Mouse (Mus musculus): Measurements from ENCODE around the gene Sesn1. TPM values are rescaled to one million over a fixed set of nuclear protein-coding genes. Genes with fewer than 3 reads are reported as not detected.
A peak's percentile ranks its signal among the peaks of the same experiment; 100 is the strongest.

Gene Sesn1
- polyA plus RNA-seq, 1 experiment from 2014 or later, result 30.5 TPM

- Histone ChIP-seq H3K36me3 (ENCODE audit: insufficient read depth) (no peaks in the 10 kb centered on the region), H3K4me2 (no peak overlapping the region), H3K27ac (ENCODE audit: low read depth) (no peak overlapping the region), H3K4me3 (ENCODE audit: low read depth, low read length) (no peak overlapping the region), H3K27me3 (ENCODE audit: insufficient read depth, low read length) (no peaks in the 10 kb centered on the region), H3K4me1 (ENCODE audit: insufficient read depth) (no peaks in the 10 kb centered on the region), H3K9me3 (ENCODE audit: low read depth, low read length) (no peaks in the 10 kb centered on the region), H3K9ac (no peak overlapping the region)
- ATAC-seq (ENCODE audit: insufficient read depth) (no peak), DNase-seq (no peak)
- 74% methylated on average over 4 of the region's 4 CpGs for WGBS
- TF ChIP-seq CTCF (IDR thresholded peaks at IDR 0.05; ENCODE audit: low read depth), result no peak
Measured at GRCm38 (mm10) chr10:41838911-41839310, 29.2 kb downstream of the Sesn1 start.

DNA sequence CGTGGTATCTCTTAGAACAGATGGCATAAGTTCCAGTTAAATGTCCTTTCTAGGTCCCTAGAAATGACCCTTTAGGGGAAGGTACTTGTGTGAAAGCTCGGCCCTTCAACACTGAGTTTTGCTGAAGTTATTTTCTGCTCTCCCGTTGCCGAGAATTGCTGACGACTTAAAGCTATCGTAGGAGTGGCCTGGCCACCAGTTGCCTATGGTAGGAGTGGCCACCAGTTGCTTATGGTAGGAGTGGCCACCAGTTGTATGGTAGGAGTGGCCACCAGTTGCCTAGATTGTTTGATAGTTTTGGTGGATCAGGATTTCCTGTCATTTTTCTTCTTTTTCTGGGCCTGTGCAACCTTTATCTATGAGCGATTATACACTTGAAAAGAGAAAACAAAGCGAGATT lies 38.0 kb downstream of the Sesn1 start:
- ATAC-seq (ENCODE audit: insufficient read depth) (no peak), DNase-seq (no peak)
- Histone ChIP-seq H3K4me3 (ENCODE audit: low read depth, low read length) (no peak overlapping the region), H3K4me2 (no peak overlapping the region), H3K27ac (ENCODE audit: low read depth) (no peak overlapping the region), H3K36me3 (ENCODE audit: insufficient read depth) (no peaks in the 10 kb centered on the region), H3K4me1 (ENCODE audit: insufficient read depth) (no peaks in the 10 kb centered on the region), H3K9ac (no peak overlapping the region), H3K9me3 (ENCODE audit: low read depth, low read length) (no peaks in the 10 kb centered on the region), H3K27me3 (ENCODE audit: insufficient read depth, low read length) (no peaks in the 10 kb centered on the region)
- no peak for TF ChIP-seq CTCF (IDR thresholded peaks at IDR 0.05; ENCODE audit: low read depth)
- WGBS, result 92% methylated on average over 8 of the region's 8 CpGs

DNA sequence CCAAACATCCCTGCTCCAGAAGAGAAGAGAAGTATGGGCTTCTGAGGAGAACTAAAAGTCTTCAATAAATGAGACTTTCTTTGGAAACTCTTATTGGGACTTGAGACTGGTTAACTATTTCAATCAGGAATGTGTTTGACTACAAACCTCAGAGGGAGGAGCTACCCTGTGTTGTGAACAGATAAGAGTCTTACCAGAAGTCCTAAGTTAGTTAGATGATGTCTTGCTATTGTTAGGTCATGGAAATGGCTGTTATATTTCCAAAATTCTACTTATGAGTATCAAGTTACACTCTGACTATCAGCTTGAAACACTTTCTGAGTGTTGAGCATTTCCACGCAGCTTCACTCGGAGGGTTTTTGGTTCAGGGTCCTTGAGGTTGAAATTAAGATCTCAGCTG lies 39.0 kb downstream of the Sesn1 start:
- Histone ChIP-seq H3K36me3 (ENCODE audit: insufficient read depth) (no peaks in the 10 kb centered on the region), H3K27me3 (ENCODE audit: insufficient read depth, low read length) (no peaks in the 10 kb centered on the region), H3K9me3 (ENCODE audit: low read depth, low read length) (no peaks in the 10 kb centered on the region), H3K4me2 (no peak overlapping the region), H3K4me3 (ENCODE audit: low read depth, low read length) (no peak overlapping the region), H3K9ac (no peak overlapping the region), H3K27ac (ENCODE audit: low read depth) (no peak overlapping the region), H3K4me1 (ENCODE audit: insufficient read depth) (no peaks in the 10 kb centered on the region)
- ATAC-seq (ENCODE audit: insufficient read depth), result no peak
- DNase-seq, result no peak
- TF ChIP-seq CTCF (IDR thresholded peaks at IDR 0.05; ENCODE audit: low read depth), result no peak
- 55% methylated on average over 2 of the region's 2 CpGs for WGBS

DNA sequence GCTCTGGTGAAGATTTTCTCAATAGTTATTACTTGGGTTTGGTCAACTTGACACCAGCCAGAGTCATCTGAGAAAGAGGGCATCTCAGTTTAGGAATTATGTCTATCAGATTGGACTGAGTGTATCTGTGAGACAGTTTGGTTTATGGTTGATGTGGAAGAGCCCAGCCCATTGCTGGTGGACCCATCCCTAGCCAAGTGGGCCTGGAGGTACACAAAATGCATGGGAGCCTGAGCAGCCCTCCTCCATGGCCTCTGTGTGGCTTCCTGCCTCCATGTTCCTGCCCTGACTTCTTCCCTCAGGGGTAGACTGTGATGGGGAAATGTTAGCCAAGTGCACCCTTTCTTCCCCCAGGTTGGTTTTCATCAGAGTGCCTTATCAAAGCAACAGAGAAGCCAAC lies 50.1 kb downstream of the Sesn1 start:
- Histone ChIP-seq H3K9ac (no peak overlapping the region), H3K4me1 (ENCODE audit: insufficient read depth) (no peaks in the 10 kb centered on the region), H3K27ac (ENCODE audit: low read depth) (no peak overlapping the region), H3K4me2 (no peak overlapping the region), H3K36me3 (ENCODE audit: insufficient read depth) (no peaks in the 10 kb centered on the region), H3K4me3 (ENCODE audit: low read depth, low read length) (no peak overlapping the region), H3K9me3 (ENCODE audit: low read depth, low read length) (no peaks in the 10 kb centered on the region), H3K27me3 (ENCODE audit: insufficient read depth, low read length) (no peaks in the 10 kb centered on the region)
- no peak for ATAC-seq (ENCODE audit: insufficient read depth)
- no peak for TF ChIP-seq CTCF (IDR thresholded peaks at IDR 0.05; ENCODE audit: low read depth)
- DNase-seq, result no peak

- Histone ChIP-seq H3K27ac (ENCODE audit: low read depth) (no peak overlapping the region), H3K4me1 (ENCODE audit: insufficient read depth) (no peaks in the 10 kb centered on the region), H3K9me3 (ENCODE audit: low read depth, low read length) (no peaks in the 10 kb centered on the region), H3K9ac (no peak overlapping the region), H3K36me3 (ENCODE audit: insufficient read depth) (no peaks in the 10 kb centered on the region), H3K4me2 (no peak overlapping the region), H3K27me3 (ENCODE audit: insufficient read depth, low read length) (no peaks in the 10 kb centered on the region), H3K4me3 (ENCODE audit: low read depth, low read length) (no peak overlapping the region)
- 80% methylated on average over 2 of the region's 2 CpGs for WGBS
- DNase-seq (no peak), ATAC-seq (ENCODE audit: insufficient read depth) (no peak)
- no peak for TF ChIP-seq CTCF (IDR thresholded peaks at IDR 0.05; ENCODE audit: low read depth)
Measured at GRCm38 (mm10) chr10:41860275-41860688, 50.5 kb downstream of the Sesn1 start.

- TF ChIP-seq CTCF (IDR thresholded peaks at IDR 0.05; ENCODE audit: low read depth), result no peak
- Histone ChIP-seq H3K4me1 (ENCODE audit: insufficient read depth) (no peaks in the 10 kb centered on the region), H3K4me3 (ENCODE audit: low read depth, low read length) (no peak overlapping the region), H3K9me3 (ENCODE audit: low read depth, low read length) (no peaks in the 10 kb centered on the region), H3K36me3 (ENCODE audit: insufficient read depth) (no peaks in the 10 kb centered on the region), H3K4me2 (no peak overlapping the region), H3K9ac (no peak overlapping the region), H3K27ac (ENCODE audit: low read depth) (no peak overlapping the region), H3K27me3 (ENCODE audit: insufficient read depth, low read length) (no peaks in the 10 kb centered on the region)
- ATAC-seq (ENCODE audit: insufficient read depth) (no peak), DNase-seq (no peak)
- WGBS, result 60% methylated on average over 2 of the region's 2 CpGs
Measured at GRCm38 (mm10) chr10:41863053-41863452, 53.3 kb downstream of the Sesn1 start.

DNA sequence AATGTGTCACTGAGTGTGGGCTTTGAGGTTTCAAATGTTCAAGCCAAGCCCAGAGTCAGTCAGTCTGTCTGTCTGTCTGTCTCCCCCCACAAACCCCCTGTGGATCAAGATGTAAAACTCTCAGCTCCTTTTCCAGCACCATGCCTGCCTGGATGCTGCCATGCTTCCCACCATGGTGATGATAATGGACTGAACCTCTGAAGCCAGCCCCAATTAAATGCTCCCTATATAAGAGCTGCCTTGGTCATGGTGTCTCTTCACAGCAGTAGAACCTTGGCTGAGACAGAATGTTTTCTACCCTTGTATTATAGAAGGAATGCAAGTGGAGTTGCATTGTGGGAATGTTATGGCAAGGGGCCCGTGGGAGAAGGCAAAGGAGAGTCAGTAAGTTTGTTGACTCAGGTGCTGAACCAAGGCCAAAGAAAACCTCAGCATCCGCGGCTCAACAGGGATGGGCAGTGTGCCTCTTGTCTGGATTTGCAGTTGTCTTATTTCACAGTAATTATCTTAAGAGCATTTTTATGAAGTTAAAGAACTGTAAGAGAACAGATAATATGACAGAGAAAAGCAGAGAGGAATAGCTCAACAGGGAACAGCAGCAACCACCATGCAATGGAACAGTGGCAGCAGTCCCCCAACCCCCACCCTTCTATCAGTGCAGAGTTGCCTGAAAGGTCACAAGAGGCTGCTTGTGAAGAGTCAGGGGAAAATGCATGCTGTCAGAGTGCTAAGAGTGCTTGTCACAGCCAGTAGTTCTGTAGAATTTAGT lies 56.5 kb downstream of the Sesn1 start:
- H3K9ac ChIP-seq, result no peak overlapping the region
- H3K9me3 ChIP-seq (ENCODE audit: low read depth, low read length), result no peaks in the 10 kb centered on the region
- no peaks in the 10 kb centered on the region for H3K27me3 ChIP-seq (ENCODE audit: insufficient read depth, low read length)
- 0 out of 2 replicates have a peak overlapping the region, but pooled peaks have one; percentile 3 for H3K27ac ChIP-seq (ENCODE audit: low read depth)
- H3K4me1 ChIP-seq (ENCODE audit: insufficient read depth), result 0 out of 2 replicates have a peak, but pooled peaks cover 2% of the 10 kb centered on the region
- H3K4me3 ChIP-seq (ENCODE audit: low read depth, low read length), result no peak overlapping the region
- H3K4me2 ChIP-seq, result no peak overlapping the region
- no peak for TF ChIP-seq CTCF (IDR thresholded peaks at IDR 0.05; ENCODE audit: low read depth)
- ATAC-seq (ENCODE audit: insufficient read depth) (peak; percentile 35; the same call in 1 of the 2 replicates), DNase-seq (peak; percentile 47)
- 9% methylated on average over 3 of the region's 3 CpGs for WGBS
- H3K36me3 ChIP-seq (ENCODE audit: insufficient read depth), result no peaks in the 10 kb centered on the region

All from lung, embryonic 14.5 days (tissue).